Mouse (Mus musculus) liver, adult (tissue): ENCODE data around the gene Zbtb43.

Source experiments
- GATA4 ChIP-seq: IDR thresholded peaks from 2 replicates; pipeline ENCODE4 v1.6.1; 2014; ENCODE audit warnings: mild to moderate bottlenecking, low read length; ENCODE audit not compliant: insufficient replicate concordance

The Zbtb43 gene

GRCm38 (mm10) chr2:33468466-33469097 is at the start of gene Zbtb43:
TSS of gene Zbtb43 (minus strand) at chr2:33468559.
- peak; percentile 19; the same call in 1 of the 2 replicates for TF ChIP-seq GATA4

DNA sequence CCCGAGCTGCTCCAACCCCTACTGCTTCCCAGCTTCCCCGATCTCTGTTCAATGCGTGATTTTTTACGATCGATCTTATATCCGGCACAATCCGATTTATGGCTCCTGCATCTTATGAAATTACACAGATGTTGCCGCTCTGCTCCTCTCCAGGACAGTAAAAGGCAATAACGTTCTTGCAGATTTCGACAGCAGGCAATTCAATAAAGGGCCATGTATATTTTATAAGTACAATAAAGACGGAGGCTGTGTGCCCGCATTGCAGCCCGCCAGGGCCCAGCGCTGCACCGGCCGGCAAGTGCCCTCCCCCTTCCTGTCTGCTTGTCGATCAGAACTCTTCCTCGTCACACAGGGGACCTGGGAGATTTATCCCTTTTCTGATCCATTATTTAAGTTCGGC is 47.5 kb upstream of the Zbtb43 start:
- no peak for TF ChIP-seq GATA4

GRCm38 (mm10) chr2:33515431-33515830 is 47.1 kb upstream of the Zbtb43 start:
- no peak for TF ChIP-seq GATA4

DNA sequence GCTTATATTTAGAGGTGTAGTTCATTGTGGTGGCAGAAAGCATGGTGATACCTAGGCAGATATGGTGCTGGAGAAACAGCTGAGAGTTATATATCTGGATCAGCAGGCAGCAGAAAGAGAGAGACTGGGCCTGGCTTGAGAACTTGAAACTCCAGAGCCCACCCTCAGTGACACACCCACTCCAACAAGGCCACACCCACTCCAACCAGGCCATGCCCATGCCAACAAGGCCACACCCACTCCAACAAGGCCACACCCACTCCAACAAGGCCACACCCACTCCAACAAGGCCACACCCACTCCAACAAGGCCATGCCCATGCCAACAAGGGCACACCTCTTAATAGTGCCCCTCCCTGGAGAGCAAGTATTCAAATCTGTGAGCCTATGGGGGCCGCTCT is 42.4 kb upstream of the Zbtb43 start:
- no peak for TF ChIP-seq GATA4

DNA sequence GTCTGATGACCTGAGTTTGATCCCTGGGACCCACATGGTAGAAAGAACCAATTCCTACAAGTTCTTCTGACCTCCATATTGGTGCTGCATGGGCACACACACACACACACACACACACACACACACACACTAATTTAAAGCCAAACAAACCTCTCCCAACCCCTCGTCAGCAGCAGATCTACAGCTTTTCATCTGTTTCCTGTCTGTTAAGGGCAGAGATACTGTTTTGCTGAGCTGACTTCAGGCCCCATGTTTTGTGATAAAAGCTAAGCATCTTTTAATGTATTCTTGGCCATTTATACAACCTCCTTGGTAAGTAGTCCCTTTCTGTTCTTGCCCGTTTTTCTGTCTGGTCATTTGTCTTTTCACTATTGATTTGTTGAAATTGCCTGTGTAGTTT is 34.2 kb upstream of the Zbtb43 start:
- no peak for TF ChIP-seq GATA4

GRCm38 (mm10) chr2:33498280-33498679 is 29.9 kb upstream of the Zbtb43 start:
- TF ChIP-seq GATA4: no peak

- no peak for TF ChIP-seq GATA4
Measured at GRCm38 (mm10) chr2:33495654-33496053, 27.3 kb upstream of the Zbtb43 start.

- TF ChIP-seq GATA4: no peak
Measured at GRCm38 (mm10) chr2:33492041-33492440, 23.7 kb upstream of the Zbtb43 start.

- no peak for TF ChIP-seq GATA4
Measured at GRCm38 (mm10) chr2:33489565-33489964, 21.2 kb upstream of the Zbtb43 start.

DNA sequence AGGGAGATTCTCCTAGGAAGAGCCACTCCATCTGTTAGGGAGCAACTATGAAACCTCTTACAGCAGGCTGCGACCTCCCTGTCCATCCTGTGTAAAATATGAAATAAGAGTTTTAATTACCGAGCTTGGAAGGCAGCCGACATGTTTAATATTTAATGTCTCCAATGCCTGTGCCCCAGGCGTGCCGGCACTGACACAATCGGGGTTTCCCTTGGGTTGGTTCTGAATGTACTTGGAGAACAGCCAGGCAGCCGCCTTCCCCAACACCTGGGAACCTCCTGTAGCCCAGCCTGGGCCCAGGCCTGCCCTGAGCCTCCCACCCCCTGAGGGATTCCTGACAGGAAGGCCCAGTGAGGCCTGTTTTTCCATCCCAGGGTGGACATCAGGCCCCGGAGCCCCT is 19.0 kb upstream of the Zbtb43 start:
- TF ChIP-seq GATA4: no peak

DNA sequence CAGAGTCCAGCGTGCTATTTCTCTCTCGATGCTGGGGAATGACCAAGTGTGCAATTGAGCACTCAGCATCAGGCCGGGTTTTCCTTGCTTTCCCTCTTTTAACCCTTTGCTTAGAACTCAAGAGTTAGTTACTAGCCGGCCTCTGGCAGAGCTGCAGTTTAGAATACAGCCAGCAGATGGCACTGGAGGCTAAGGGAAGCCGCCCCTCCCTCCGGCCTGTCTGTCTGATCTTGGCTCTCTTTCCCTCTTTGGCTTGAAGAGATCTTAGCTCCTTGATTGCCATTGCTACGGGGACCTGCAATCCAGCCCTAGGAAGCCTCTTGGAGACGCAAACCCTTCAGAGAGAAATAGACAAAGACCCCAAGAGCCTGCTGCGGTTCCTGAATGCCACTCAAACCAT is 18.5 kb upstream of the Zbtb43 start:
- no peak for TF ChIP-seq GATA4

- TF ChIP-seq GATA4: no peak
Measured at GRCm38 (mm10) chr2:33477961-33478755, 9.8 kb upstream of the Zbtb43 start.

GRCm38 (mm10) chr2:33475961-33476360 is 7.6 kb upstream of the Zbtb43 start:
- TF ChIP-seq GATA4: no peak

- TF ChIP-seq GATA4: no peak
Measured at GRCm38 (mm10) chr2:33467546-33468465, 553 bp downstream of the Zbtb43 start.

DNA sequence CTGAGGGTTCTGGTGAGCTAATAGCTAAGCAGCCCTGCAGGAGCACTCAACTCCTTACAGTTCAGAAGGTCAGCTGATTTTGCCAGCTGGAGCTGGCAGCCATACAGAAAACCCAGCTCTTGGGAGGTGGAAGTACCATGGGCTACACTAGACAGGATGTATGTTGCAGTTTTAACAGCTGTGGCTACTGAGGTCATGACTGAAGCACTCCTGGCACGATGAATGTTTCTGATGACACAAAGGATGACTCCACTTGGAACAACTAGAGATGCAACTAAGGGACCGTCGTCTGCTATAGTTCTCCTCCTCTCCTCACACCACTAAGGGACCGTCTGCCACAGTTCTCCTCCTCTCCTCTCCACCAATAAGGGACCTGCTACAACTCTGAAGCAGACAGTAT is 2.4 kb downstream of the Zbtb43 start:
- TF ChIP-seq GATA4: no peak
